Mouse (Mus musculus) hindbrain, embryonic 16.5 days (tissue): ENCODE data around the gene Map4k2. TPM values are rescaled to one million over a fixed set of nuclear protein-coding genes. Genes with fewer than 3 reads are reported as not detected.
A peak's percentile ranks its signal among the peaks of the same experiment; 100 is the strongest.

Experiments
- ATAC-seq: fragments of 200-750 bp; cut with Nextera tagmentation; 2 replicates; pipeline ENCODE4 v1.8.0; 2017; ENCODE audit warnings: moderate TSS enrichment, moderate library complexity
- H3K27ac ChIP-seq: fragments of 300-500 bp; sonication (generic); 2 replicates; pipeline ENCODE4 v1.5.1; 2014; ENCODE audit warnings: low read depth, mild to moderate bottlenecking, control low read depth, low read length, moderate library complexity
- H3K27me3 ChIP-seq: fragments of 300-500 bp; sonication (generic); replicated peaks from 2 replicates; pipeline ENCODE4 v1.6.1; 2014; ENCODE audit warnings: low read length; ENCODE audit not compliant: control insufficient read depth, insufficient read depth
- H3K36me3 ChIP-seq: fragments of 300-500 bp; sonication (generic); 2 replicates; pipeline ENCODE4 v1.6.1; 2014; ENCODE audit warnings: mild to moderate bottlenecking, low read length, moderate library complexity, mixed read lengths; ENCODE audit not compliant: control insufficient read depth, insufficient read depth
- H3K4me1 ChIP-seq: fragments of 300-500 bp; sonication (generic); 2 replicates; pipeline ENCODE4 v1.6.1; 2014; ENCODE audit warnings: low read depth, low read length; ENCODE audit not compliant: control insufficient read depth, insufficient read depth
- H3K4me2 ChIP-seq: fragments of 300-500 bp; sonication (generic); 2 replicates; pipeline ENCODE4 v1.6.1; 2014; ENCODE audit warnings: mild to moderate bottlenecking, low read length, control low read depth, moderate library complexity
- H3K4me3 ChIP-seq: fragments of 300-500 bp; sonication (generic); 2 replicates; pipeline ENCODE4 v1.5.1; 2014; ENCODE audit warnings: mild to moderate bottlenecking, low read length, control low read depth, moderate library complexity
- H3K9ac ChIP-seq: fragments of 300-500 bp; sonication (generic); 2 replicates; pipeline ENCODE4 v1.6.1; 2014; ENCODE audit warnings: low read depth, mild to moderate bottlenecking, control low read depth, low read length, moderate library complexity
- H3K9me3 ChIP-seq: fragments of 300-500 bp; sonication (generic); 2 replicates; pipeline ENCODE4 v1.6.1; 2014; ENCODE audit warnings: mild to moderate bottlenecking, low read length, moderate library complexity; ENCODE audit not compliant: control insufficient read depth
- WGBS: fragments of 180-500 bp; shearing (Covaris S2); extraction: QIAGEN DNeasy Blood & Tissue Kit; methylation state at CpG from one replicate; pipeline ENCODE4 v1.1.7; 2014; 5-methylcytosine and 5-hydroxymethylcytosine counted together
- polyA plus RNA-seq: library from polyadenylated mRNA; unstranded; fragments of >200 nt; fragmentation: Nextera tagmentation; extraction: Ambion mirVana; gene quantifications from 2 replicates; pipeline ENCODE4 v1.2.1, GENCODE M21; 2015

The Map4k2 gene
- polyA plus RNA-seq, 1 experiment from 2014 or later: 19.6 TPM

DNA sequence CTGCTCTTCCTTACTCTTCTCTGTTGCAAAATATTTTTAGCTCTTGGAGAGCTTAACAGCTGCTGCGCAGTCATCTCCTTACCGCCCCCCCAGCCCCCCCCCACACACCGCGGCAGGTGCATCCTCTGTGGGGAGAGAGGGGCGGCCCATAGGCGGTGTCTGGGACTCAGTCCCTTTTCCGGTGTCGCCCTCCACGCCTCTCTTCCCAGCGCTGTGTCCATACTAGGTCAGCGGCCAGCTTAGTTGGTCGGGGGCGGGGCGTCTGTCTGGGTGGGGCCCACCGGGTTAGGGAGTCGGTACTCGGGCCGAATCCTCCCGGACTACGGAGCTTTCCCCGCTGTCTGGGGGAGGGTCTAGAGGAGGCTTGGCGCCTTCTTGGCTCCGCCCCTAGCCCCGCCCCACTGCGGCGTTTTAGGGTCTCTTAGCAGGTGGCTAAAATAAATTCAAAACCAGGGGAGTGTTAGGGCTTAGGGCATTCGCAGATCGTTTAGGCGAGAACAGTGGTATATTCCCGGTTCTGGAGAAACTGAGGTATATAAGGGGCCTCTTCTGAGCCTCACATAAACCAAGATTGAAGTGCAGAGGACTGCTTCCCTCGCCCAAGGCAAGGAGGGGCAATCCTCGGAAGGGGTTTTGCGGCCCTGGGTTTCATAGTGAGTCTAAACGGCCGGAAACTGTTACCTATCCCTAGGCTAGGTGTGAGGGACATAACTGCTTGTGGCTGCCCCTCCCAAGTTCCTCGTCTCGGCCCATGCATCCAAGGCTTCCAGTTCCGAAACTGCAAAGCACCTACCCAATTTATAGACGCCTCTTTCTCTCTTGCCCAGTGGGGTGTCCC is 57.7 kb downstream of the Map4k2 start:
- Histone ChIP-seq H3K27me3 (no peaks in the 10 kb centered on the region), H3K9me3 (no peaks in the 10 kb centered on the region), H3K4me1 (peaks cover 24% of the 10 kb centered on the region), H3K9ac (peak overlapping the region; percentile 86), H3K4me2 (peak overlapping the region; percentile 99), H3K4me3 (peak overlapping the region; percentile 73), H3K36me3 (no peaks in the 10 kb centered on the region), H3K27ac (peak overlapping the region; percentile 87)
- under 1% methylated on average over 39 of the region's 39 CpGs for WGBS
- peak; percentile 76 for ATAC-seq

DNA sequence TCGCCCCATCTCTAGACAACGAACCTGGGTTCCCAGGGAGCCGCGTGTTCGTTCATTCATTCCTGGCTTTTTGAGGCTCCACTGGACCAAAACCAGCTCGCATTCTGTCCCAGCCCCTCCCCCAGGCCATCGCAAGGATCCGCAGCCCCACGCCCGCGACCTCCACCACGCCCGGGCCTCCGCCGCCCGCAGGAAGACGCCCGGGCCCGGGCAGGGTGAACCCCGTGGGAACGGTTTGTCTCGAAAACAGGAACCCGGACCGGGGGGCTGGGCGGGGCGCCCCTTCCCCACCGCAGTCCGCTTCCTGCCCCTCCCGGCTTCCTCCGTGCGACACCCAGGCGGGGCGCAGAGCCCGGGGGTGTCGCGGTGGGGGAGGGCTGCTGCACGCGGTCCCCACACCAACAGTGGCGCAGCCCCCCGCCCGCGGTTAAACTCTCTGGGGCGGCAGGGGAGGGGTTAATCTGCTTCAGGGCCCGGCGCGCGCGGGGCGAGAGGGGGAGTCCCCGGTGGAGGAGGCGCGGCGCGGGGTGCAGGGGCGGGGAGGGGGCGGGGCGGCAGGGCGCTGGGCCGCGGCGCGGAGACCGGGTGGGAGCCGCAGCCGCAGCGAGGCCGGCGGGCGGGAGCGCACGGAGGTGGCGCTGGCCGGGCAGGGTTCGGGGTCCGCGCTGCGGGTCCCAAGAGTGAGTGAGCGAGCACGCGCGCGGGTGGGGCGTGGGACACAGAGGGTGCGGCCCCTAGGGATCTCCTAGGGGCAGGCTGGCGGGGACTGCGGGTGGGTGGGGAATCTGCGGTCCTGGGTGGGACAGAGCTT is 58.6 kb downstream of the Map4k2 start, which contains the start of gene Rasgrp2:
Rasgrp2 (plus strand) TSS at position 56 of the 811 bp plus-strand sequence.
- peaks cover 24% of the 10 kb centered on the region for H3K4me1 ChIP-seq
- WGBS: under 1% methylated on average over 68 of the region's 87 CpGs
- peak within 1 kb of the TSS; percentile 99 for H3K4me2 ChIP-seq
- H3K27ac ChIP-seq: peak within 1 kb of the TSS; percentile 87
- no peaks in the 10 kb centered on the region for H3K36me3 ChIP-seq
- H3K27me3 ChIP-seq: no peaks in the 10 kb centered on the region
- H3K9ac ChIP-seq: peak within 1 kb of the TSS; percentile 86
- H3K9me3 ChIP-seq: no peaks in the 10 kb centered on the region
- H3K4me3 ChIP-seq: peak within 1 kb of the TSS; percentile 73
- 0 out of 2 replicates have a peak, but pooled peaks have one; percentile 18 for ATAC-seq

GRCm38 (mm10) chr19:6400096-6401086 is 59.5 kb downstream of the Map4k2 start:
- Histone ChIP-seq H3K4me3 (peak overlapping the region; percentile 73), H3K27ac (peak overlapping the region; percentile 87; the same call in 1 of the 2 replicates), H3K4me2 (peak overlapping the region; percentile 99), H3K9ac (peak overlapping the region; percentile 86), H3K9me3 (no peaks in the 10 kb centered on the region), H3K27me3 (no peaks in the 10 kb centered on the region), H3K36me3 (0 out of 2 replicates have a peak, but pooled peaks cover 2% of the 10 kb centered on the region), H3K4me1 (peaks cover 24% of the 10 kb centered on the region)
- 3% methylated on average over 29 of the region's 29 CpGs for WGBS
- peak; percentile 21 for ATAC-seq

DNA sequence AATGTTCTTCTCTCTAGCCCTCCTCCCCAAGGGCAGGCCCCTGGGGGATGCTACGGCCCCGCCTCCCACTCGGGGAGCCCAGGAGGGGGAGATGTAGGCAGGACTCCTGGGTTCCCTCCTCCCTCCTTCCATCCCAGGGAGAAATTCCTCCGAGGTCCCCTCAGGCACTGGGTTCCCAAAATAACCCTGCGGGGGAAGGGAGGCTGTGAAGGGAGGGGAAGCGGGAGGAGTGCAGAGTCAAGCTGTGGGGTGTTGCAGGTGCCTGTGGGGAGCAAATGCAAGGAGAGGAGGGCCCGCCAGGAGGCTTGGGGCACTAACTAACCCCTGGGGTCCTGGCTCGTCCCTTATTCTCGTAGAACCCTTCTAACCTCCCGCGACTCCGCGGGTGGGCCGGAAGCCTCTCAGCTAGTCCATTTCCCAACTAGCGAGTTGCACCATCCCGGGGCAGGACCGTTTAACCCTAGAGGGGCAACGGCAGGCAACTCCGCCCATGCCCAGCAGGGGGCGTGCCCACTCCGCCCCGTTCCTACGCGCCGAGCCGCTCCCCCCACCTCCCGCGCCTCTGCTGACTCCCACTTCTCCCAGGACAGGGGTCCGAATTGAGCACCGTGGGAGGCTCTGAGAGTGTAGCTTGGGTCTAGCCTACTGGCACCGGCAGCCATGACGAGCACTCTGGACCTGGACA is 60.3 kb downstream of the Map4k2 start:
- Histone ChIP-seq H3K9ac (peak overlapping the region; percentile 86), H3K9me3 (no peaks in the 10 kb centered on the region), H3K4me2 (peak overlapping the region; percentile 99), H3K36me3 (0 out of 2 replicates have a peak, but pooled peaks cover 3% of the 10 kb centered on the region), H3K4me1 (peaks cover 24% of the 10 kb centered on the region), H3K27me3 (no peaks in the 10 kb centered on the region), H3K4me3 (peak overlapping the region; percentile 73), H3K27ac (no peak overlapping the region)
- under 1% methylated on average over 32 of the region's 32 CpGs for WGBS
- ATAC-seq: no peak

DNA sequence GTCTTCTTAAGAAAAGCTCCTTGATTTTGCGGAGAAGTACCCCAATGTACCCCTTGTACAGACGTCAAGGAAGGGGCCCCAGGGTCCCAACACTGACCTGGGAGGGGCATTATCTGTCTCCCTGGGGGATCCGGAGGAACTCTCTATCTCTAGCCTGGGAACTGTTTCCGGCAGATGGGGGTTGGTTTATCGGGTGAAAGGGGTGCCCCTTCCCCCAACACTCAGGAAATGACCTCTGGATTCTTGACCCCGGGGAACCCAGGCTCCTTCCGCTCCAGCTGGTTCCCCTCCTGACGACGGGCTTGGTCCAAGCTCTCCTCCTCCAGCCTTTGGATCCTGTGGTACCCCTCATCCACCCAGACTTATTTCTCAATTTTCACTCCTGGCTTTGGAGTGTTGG is 61.0 kb downstream of the Map4k2 start:
- no peaks in the 10 kb centered on the region for H3K27me3 ChIP-seq
- 0 out of 2 replicates have a peak, but pooled peaks cover 3% of the 10 kb centered on the region for H3K36me3 ChIP-seq
- peak overlapping the region; percentile 86 for H3K9ac ChIP-seq
- no peaks in the 10 kb centered on the region for H3K9me3 ChIP-seq
- no peak for ATAC-seq
- 11% methylated on average over 9 of the region's 9 CpGs for WGBS
- no peak overlapping the region for H3K27ac ChIP-seq
- H3K4me1 ChIP-seq: peaks cover 24% of the 10 kb centered on the region
- H3K4me3 ChIP-seq: peak overlapping the region; percentile 73
- H3K4me2 ChIP-seq: peak overlapping the region; percentile 99

- H3K9me3 ChIP-seq: no peaks in the 10 kb centered on the region
- H3K4me2 ChIP-seq: no peak overlapping the region
- H3K36me3 ChIP-seq: 0 out of 2 replicates have a peak, but pooled peaks cover 3% of the 10 kb centered on the region
- ATAC-seq: no peak
- H3K27me3 ChIP-seq: no peaks in the 10 kb centered on the region
- H3K27ac ChIP-seq: no peak overlapping the region
- H3K4me1 ChIP-seq: peaks cover 24% of the 10 kb centered on the region
- WGBS: 73% methylated on average over 10 of the region's 10 CpGs
- H3K9ac ChIP-seq: no peak overlapping the region
- no peak overlapping the region for H3K4me3 ChIP-seq
These were observed 62.9 kb downstream of the Map4k2 start for GRCm38 (mm10) chr19:6403869-6404268.
